Mouse (Mus musculus) heart, adult 2 months (tissue): ENCODE results near the gene Drosha.

Experiments used
- CTCF ChIP-seq: fragments of 200-600 bp; IDR thresholded peaks from 2 replicates; pipeline ENCODE4 v1.8.1; 2022; ENCODE audit warnings: antibody characterized with exemption, mild to moderate bottlenecking, moderate library complexity
- POLR2A ChIP-seq: fragments of 200-500 bp; IDR thresholded peaks from 2 replicates; pipeline ENCODE4 v1.6.1; 2011; ENCODE audit warnings: mild to moderate bottlenecking, low read depth, low read length, control low read depth; ENCODE audit not compliant: insufficient read depth

DNA sequence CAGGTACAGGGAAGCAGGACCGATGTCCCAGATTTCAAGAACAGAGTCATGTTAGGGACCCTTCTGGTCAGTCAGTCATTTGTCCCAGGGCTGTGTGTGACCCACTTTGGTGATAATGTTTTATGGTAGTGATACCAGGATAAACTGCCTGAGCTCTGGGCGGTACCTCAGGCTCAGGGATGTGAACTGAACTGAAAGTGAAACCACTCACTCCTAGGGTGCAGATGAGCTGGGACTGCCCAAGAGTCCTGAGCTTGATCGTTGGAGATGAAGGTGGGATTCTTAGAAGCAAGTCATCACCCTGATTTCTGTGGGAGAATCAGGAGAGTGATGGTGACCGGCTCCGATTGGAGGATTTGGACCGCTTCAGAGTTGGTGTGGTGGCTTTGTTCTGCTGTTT is 32.2 kb downstream of the Drosha start:
- no peak for TF ChIP-seq POLR2A
- TF ChIP-seq CTCF: no peak
